Mouse (Mus musculus): ENCODE measurements around the gene Ctnnbl1. TPM values are rescaled to one million over a fixed set of nuclear protein-coding genes. Genes with fewer than 3 reads are reported as not detected.
A peak's percentile ranks its signal among the peaks of the same experiment; 100 is the strongest.

Gene Ctnnbl1
- polyA plus RNA-seq, 1 experiment from 2014 or later: 87.8 TPM

DNA sequence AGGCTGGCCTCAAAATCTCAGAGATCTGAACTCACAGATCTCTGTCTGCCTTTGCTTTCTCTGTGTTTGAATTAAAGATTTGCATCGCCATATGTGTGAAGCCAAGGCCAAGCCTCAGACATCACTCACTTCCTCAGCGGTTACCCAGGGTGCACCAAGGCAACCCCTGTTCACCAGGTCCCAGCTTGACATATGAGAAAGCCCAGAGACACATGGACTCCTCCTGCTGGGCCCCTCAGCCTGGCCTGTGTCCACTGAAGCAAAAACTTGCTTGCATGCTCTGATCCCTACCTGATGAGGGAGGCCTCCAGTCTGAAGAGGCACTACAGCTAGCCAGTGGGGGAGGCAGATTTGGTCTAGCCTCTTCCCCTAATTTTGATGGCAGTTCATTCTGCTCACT, 63.1 kb downstream of the Ctnnbl1 start:
- Histone ChIP-seq H3K4me2 (replicated peaks) (no peak overlapping the region), H3K36me3 (0 out of 2 replicates have a peak, but pooled peaks cover 4% of the 10 kb centered on the region), H3K4me3 (replicated peaks) (no peak overlapping the region), H3K9me3 (no peaks in the 10 kb centered on the region), H3K27ac (peak overlapping the region; percentile 96), H3K4me1 (replicated peaks) (peaks cover 50% of the 10 kb centered on the region), H3K9ac (replicated peaks) (peak overlapping the region; percentile 57), H3K27me3 (peaks cover 11% of the 10 kb centered on the region)
- WGBS: 79% methylated on average over 2 of the region's 2 CpGs
- peak; percentile 22 for ATAC-seq

DNA sequence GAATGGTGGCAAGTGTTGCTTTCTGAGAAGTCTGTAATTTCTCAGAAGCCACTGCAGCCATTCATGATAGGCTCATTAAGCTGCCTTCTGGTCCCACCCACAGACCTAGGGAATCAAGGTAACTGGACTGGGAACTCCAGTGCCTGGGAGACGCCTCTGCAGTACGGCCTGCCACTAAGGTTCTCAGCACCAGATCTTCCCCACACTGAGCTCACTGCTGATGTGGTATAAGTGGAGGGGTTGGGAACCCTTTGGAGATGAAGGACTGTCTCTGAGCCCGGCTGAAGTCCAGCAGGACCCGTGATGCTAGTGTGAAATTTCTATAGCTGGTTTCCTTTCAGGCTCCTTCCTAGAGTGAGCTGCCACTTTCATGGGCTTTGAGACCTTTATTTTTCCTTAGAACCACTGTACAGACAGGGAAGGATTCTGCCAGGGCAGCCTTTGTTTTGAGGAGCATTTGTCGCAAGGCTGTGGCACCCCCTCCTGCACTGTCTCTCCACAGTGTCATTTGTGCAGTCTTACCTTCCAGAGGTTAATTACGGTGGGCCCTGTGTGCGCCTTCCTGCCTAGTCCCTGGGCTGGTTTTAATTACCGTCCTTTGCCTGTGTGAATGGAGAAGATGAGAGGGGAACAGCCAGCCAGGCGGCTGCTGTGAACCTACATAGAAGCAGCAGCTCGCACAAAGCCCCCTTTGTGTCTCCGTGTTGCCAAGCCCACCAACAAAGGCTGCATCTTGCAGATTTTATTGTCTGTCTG, 63.7 kb downstream of the Ctnnbl1 start:
- WGBS: 4% methylated on average over 11 of the region's 11 CpGs
- Histone ChIP-seq H3K4me3 (replicated peaks) (0 out of 2 replicates have a peak overlapping the region, but pooled peaks have one; percentile 11), H3K4me2 (replicated peaks) (peak overlapping the region; percentile 39), H3K4me1 (replicated peaks) (peaks cover 56% of the 10 kb centered on the region), H3K9ac (replicated peaks) (peak overlapping the region; percentile 57), H3K27me3 (peaks cover 11% of the 10 kb centered on the region), H3K9me3 (no peaks in the 10 kb centered on the region), H3K27ac (peak overlapping the region; percentile 96), H3K36me3 (0 out of 2 replicates have a peak, but pooled peaks cover 4% of the 10 kb centered on the region)
- ATAC-seq: peak; percentile 89

DNA sequence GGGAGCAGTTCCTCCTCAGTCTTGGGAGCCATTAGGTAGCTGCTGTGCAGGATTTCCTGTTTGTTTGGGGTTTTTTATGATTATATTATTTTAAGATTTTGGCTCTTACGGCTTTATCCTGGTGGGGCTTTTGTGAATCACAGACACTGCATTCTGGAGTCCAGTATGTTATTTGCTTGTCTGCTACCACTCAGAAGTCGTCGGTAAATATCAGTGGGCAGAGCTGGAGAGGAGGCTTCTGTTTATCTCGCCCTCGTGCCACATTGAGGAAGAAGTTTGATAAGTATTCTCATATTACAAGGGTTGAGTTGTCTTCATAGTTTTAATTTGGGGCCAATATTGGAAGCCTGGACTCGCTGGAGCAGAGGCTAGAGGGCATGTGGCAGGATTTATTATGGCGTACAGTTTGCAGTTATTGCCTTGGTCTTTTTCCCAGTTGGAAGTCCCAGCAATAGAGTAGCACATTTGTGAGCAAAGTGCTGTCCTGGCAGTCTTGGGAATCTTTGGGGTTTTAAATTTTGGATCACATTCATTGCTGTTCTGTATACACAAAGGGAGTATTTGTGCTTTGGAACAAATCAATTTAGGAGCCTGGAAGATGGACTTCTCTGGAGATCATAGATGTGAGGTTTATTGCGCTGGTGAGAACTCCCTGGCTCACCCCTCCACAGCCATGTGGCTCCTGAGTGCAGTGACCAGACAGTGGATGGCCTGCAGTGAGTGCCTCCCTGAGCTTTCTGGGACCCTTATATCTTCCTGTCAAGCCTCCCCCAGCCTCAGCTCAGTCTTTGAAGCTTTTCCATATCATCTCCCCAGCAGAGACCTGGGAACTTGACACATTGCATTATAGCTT, 64.5 kb downstream of the Ctnnbl1 start:
- H3K4me1 ChIP-seq (replicated peaks): peaks cover 63% of the 10 kb centered on the region
- H3K27ac ChIP-seq: peak overlapping the region; percentile 96
- 0 out of 2 replicates have a peak, but pooled peaks cover 4% of the 10 kb centered on the region for H3K36me3 ChIP-seq
- peak overlapping the region; percentile 39 for H3K4me2 ChIP-seq (replicated peaks)
- H3K9me3 ChIP-seq: no peaks in the 10 kb centered on the region
- H3K9ac ChIP-seq (replicated peaks): peak overlapping the region; percentile 57
- peak overlapping the region; percentile 11 for H3K4me3 ChIP-seq (replicated peaks)
- 25% methylated on average over 8 of the region's 8 CpGs for WGBS
- peaks cover 9% of the 10 kb centered on the region for H3K27me3 ChIP-seq
- ATAC-seq: peak; percentile 41

DNA sequence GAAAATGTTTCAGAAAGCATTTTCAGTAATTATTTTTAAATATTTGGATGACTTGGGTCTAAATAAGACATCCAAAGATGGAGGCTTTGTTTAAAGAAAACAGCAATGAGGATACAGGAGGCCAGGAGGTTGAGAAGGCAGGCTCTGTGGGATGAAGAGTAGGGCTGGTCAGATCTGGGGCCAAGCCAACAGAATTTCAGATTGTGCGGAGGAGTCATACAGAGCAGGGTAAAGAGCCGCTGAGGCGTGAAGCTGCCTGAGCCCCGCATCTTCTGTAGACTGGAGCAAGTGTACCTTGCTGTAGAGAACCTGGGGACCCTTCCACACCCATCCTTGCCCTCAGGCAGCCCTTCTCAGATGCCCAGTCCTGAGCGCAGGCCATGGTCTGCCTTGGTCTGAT, 65.5 kb downstream of the Ctnnbl1 start:
- no peak overlapping the region for H3K27ac ChIP-seq
- peaks cover 8% of the 10 kb centered on the region for H3K27me3 ChIP-seq
- no peak overlapping the region for H3K4me3 ChIP-seq (replicated peaks)
- peak overlapping the region; percentile 25 for H3K4me2 ChIP-seq (replicated peaks)
- no peak overlapping the region for H3K9ac ChIP-seq (replicated peaks)
- H3K36me3 ChIP-seq: 0 out of 2 replicates have a peak, but pooled peaks cover 4% of the 10 kb centered on the region
- no peak for ATAC-seq
- 75% methylated on average over 5 of the region's 5 CpGs for WGBS
- H3K4me1 ChIP-seq (replicated peaks): peaks cover 71% of the 10 kb centered on the region
- H3K9me3 ChIP-seq: no peaks in the 10 kb centered on the region

DNA sequence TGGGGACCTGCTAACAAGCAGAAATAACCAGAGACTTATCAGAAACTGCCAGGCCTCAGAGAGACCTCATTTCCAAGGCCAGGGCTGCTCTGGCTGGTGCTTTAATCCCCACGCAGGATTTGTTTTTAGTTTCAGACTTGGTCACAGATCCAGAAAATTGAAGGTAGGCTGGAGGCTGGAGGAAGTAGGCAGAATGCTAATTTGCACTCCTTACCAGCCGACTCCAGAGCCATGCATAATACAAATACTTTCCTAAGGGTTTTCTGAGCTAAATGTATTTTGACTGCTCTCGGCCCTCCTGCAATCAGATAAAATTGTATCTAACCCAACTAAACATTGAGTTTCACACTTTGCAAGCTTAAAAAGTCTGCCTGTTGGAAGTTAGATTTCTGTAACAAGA, 67.2 kb downstream of the Ctnnbl1 start:
- Histone ChIP-seq H3K36me3 (0 out of 2 replicates have a peak, but pooled peaks cover 1% of the 10 kb centered on the region), H3K4me1 (replicated peaks) (peaks cover 87% of the 10 kb centered on the region)

DNA sequence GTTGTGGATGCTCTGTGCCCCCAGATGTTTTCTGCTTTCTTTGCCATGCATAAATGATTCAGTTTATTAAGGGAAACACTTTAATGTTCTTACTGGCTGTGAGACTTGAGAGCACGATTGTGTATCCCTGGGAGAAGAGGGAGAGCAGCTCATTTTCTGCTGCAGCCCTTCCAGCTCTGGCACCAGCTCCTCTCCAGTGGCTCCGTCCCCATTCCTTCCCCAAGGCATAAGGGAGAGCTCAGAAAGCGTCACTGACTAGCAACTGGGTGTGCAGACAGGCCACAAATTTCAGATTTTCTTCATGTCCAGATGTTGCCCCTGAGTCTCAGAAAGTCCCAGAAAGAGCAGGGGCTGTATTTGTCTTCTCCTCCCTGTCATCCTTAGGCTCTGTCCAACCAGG, 67.9 kb downstream of the Ctnnbl1 start:
- H3K27ac ChIP-seq: peak overlapping the region; percentile 40
- H3K4me1 ChIP-seq (replicated peaks): peaks cover 86% of the 10 kb centered on the region
- no peak overlapping the region for H3K4me3 ChIP-seq (replicated peaks)
- no peaks in the 10 kb centered on the region for H3K27me3 ChIP-seq
- no peaks in the 10 kb centered on the region for H3K9me3 ChIP-seq
- peaks cover 4% of the 10 kb centered on the region for H3K36me3 ChIP-seq
- no peak for ATAC-seq
- H3K4me2 ChIP-seq (replicated peaks): no peak overlapping the region
- 59% methylated on average over 3 of the region's 3 CpGs for WGBS
- no peak overlapping the region for H3K9ac ChIP-seq (replicated peaks)

More for the DNA sequence above, 67.2 kb downstream of the Ctnnbl1 start:
- Histone ChIP-seq H3K9ac (replicated peaks) (no peak overlapping the region), H3K9me3 (no peaks in the 10 kb centered on the region), H3K4me2 (replicated peaks) (no peak overlapping the region), H3K27ac (peak overlapping the region; percentile 17), H3K4me3 (replicated peaks) (no peak overlapping the region), H3K27me3 (peaks cover 2% of the 10 kb centered on the region; the same call in 1 of the 2 replicates)
- 39% methylated on average over 3 of the region's 3 CpGs for WGBS
- ATAC-seq: no peak

DNA sequence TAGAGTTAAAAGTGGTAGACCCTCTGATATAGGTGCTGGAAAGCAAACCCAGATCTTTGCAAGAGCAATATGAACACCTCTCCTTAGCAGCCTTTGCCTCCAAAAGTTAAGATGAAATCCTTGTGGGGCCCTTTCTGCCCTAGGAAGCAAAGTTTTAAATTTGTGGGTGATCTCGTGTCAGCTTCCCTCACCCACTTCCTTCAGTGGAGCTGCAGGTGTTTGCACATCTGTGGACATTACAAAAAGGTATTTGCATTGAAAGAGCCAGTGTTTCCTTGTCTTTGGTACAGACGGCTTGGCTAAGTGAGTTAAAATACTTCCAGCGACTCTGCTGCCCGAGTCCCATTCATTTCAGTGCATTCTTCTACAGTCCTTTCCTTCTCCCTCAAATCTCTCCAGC, 69.9 kb downstream of the Ctnnbl1 start:
- 33% methylated on average over 4 of the region's 4 CpGs for WGBS
- H3K9me3 ChIP-seq: no peaks in the 10 kb centered on the region
- H3K36me3 ChIP-seq: peaks cover 19% of the 10 kb centered on the region
- no peak overlapping the region for H3K9ac ChIP-seq (replicated peaks)
- no peak for ATAC-seq
- H3K4me2 ChIP-seq (replicated peaks): no peak overlapping the region
- no peaks in the 10 kb centered on the region for H3K27me3 ChIP-seq
- peak overlapping the region; percentile 69; the same call in 1 of the 2 replicates for H3K27ac ChIP-seq
- no peak overlapping the region for H3K4me3 ChIP-seq (replicated peaks)
- peaks cover 66% of the 10 kb centered on the region for H3K4me1 ChIP-seq (replicated peaks)

DNA sequence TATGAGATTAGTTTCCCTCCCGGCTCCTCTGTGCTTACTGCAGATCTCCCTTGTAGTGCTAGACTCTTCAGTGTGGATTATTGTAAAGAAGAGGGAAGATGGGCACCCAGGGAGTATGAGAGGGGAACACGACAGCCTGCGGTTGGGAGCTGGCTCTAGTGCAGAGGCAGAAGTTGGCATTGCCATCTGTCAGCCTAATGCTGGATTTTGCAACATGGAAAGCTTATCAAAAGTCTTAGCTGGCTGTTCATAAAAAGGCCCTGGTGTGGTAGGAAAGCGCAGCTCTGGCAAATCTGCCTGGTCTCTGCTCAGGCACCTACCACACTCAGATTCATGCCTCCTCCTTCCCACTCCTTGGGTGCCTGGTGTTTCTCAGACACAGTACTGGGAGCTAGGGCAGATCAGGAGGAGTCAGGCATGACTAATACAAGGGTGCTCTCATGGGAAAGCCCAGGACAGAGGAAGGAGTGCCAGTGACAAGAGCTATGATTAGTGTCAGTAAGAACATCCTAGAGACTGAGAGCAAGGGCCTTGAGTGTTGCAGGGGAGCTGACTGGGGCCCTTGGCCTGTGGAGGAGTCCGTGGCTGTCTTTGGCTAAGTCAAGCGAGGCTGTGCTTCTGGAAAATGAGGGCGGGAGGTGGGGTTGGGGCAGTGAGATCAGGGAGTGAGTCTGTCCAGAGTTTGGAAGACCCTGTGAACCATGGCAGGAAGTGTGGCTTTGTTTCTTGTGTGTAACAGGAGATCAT, 70.6 kb downstream of the Ctnnbl1 start:
- H3K4me2 ChIP-seq (replicated peaks): no peak overlapping the region
- H3K27me3 ChIP-seq: no peaks in the 10 kb centered on the region
- no peak overlapping the region for H3K4me3 ChIP-seq (replicated peaks)
- ATAC-seq: 0 out of 2 replicates have a peak, but pooled peaks have one; percentile 27
- no peaks in the 10 kb centered on the region for H3K9me3 ChIP-seq
- H3K4me1 ChIP-seq (replicated peaks): peaks cover 59% of the 10 kb centered on the region
- peak overlapping the region; percentile 69 for H3K27ac ChIP-seq
- peaks cover 26% of the 10 kb centered on the region for H3K36me3 ChIP-seq
- H3K9ac ChIP-seq (replicated peaks): peak overlapping the region; percentile 39; the same call in 1 of the 2 replicates
- WGBS: 45% methylated on average over 7 of the region's 7 CpGs

DNA sequence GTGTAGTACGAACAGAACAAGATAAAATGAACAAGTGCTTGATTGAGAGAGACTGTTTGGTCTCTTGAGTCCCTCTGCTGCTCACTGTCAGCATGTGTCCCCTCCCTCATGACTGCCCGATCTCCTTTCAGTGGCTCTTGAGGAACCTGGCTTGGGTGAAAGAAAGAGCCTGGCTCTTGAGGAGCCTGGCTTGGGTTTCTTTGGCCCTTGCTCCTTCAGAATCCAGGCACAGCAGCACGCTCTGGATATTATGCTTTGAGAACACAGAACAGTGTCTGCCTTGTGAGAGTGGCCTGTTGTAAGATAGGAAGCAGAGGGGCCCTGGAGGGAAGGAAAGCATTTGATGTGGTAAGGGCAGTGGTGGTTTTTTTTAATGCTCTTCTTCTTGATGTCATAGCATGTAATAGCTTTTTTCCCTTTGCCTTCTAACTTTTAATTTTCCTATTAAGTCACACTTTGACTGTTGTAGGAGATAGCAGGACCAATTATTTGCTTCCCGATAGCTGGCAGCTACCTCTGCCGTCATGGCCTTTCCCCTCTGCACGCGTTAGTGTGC, 71.2 kb downstream of the Ctnnbl1 start:
- H3K9ac ChIP-seq (replicated peaks): peak overlapping the region; percentile 39; the same call in 1 of the 2 replicates
- H3K9me3 ChIP-seq: no peaks in the 10 kb centered on the region
- H3K27ac ChIP-seq: peak overlapping the region; percentile 69
- peaks cover 32% of the 10 kb centered on the region for H3K36me3 ChIP-seq
- ATAC-seq: 0 out of 2 replicates have a peak, but pooled peaks have one; percentile 9
- peaks cover 54% of the 10 kb centered on the region for H3K4me1 ChIP-seq (replicated peaks)
- H3K4me3 ChIP-seq (replicated peaks): no peak overlapping the region
- no peak overlapping the region for H3K4me2 ChIP-seq (replicated peaks)
- 55% methylated on average over 7 of the region's 7 CpGs for WGBS
- no peaks in the 10 kb centered on the region for H3K27me3 ChIP-seq

DNA sequence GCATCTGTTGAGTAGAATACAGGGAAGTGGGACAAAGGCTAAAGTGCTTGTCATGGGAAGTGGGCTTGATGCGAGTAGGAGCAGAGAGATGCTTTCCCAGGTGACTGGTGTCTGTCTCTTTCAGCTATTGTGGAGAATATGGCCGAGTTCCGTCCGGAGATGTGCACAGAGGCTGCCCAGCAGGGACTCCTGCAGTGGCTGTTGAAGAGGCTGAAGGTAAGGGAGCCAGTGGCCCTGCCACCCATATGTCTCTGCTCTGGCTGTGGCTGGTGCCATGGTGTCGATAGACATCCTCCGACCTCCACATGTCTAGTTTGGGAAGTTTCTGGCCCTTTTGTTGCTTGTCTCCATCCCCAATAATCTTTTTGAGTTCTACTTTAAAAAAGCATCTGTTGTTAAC, 72.1 kb downstream of the Ctnnbl1 start:
- 92% methylated on average over 6 of the region's 6 CpGs for WGBS
- Histone ChIP-seq H3K27ac (no peak overlapping the region), H3K4me2 (replicated peaks) (no peak overlapping the region), H3K9ac (replicated peaks) (no peak overlapping the region), H3K9me3 (no peaks in the 10 kb centered on the region), H3K4me1 (replicated peaks) (peaks cover 53% of the 10 kb centered on the region), H3K36me3 (peaks cover 32% of the 10 kb centered on the region), H3K27me3 (no peaks in the 10 kb centered on the region), H3K4me3 (replicated peaks) (no peak overlapping the region)
- no peak for ATAC-seq

DNA sequence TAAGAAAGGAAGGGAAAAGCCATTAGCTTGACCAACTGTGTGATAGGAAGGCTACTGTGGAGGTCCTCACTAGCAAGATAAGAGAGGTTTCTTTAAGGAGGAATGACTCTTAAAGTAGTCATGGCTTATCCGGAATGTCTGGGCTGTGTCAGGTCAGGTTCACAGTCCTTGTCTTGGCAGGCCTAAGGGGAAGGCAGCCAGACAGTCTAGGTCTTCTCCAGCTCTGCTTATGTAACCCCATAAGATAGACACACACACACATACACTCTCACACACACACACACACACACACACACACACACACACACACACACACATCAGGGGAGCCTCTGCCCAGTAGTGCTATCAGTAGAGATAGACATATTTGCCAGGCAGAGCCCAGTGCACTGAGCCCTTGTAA, 73.5 kb downstream of the Ctnnbl1 start:
- 79% methylated on average over 1 of the region's 1 CpGs for WGBS
- peaks cover 32% of the 10 kb centered on the region for H3K36me3 ChIP-seq
- H3K27me3 ChIP-seq: no peaks in the 10 kb centered on the region
- H3K4me1 ChIP-seq (replicated peaks): peaks cover 42% of the 10 kb centered on the region
- no peak overlapping the region for H3K4me3 ChIP-seq (replicated peaks)
- no peak for ATAC-seq
- H3K4me2 ChIP-seq (replicated peaks): no peak overlapping the region
- H3K9ac ChIP-seq (replicated peaks): no peak overlapping the region
- H3K27ac ChIP-seq: no peak overlapping the region
- no peaks in the 10 kb centered on the region for H3K9me3 ChIP-seq

Data from midbrain, embryonic 13.5 days (tissue).